In genomic region chr17:12118561-12118925, GRCm38 (mm10) we compare ENCODE assay signal across 8 mouse cellular contexts. TPM values are rescaled to one million over a fixed set of nuclear protein-coding genes. Genes with fewer than 3 reads are reported as not detected.
A peak's percentile ranks its signal among the peaks of the same experiment; 100 is the strongest.
DNase-seq lines count a peak whose midpoint lies in the region; ATAC-seq and TF ChIP-seq lines count a peak whose summit lies in the region.

TSS of gene Agpat4 (plus strand) at chr17:12118704.

- no peak for TF ChIP-seq POLR2A in kidney, adult 2 months (IDR thresholded peaks at IDR 0.05; ENCODE audit: low read depth, low read length)

- H3K4me1 ChIP-seq in forebrain, postnatal 0 days (ENCODE audit: insufficient read depth), result peaks cover 21% of the 10 kb centered on the region
- H3K4me1 ChIP-seq in kidney, adult 2 months (ENCODE audit: control insufficient read depth, insufficient read depth, low read length), result no peaks in the 10 kb centered on the region
- H3K4me1 ChIP-seq in limb, embryonic 13.5 days, result peaks cover 13% of the 10 kb centered on the region
- peaks cover 32% of the 10 kb centered on the region for H3K4me1 ChIP-seq in midbrain, embryonic 13.5 days (replicated peaks)
- peaks cover 15% of the 10 kb centered on the region; the same call in 1 of the 2 replicates for H3K4me1 ChIP-seq in stomach, embryonic 14.5 days (ENCODE audit: control insufficient read depth, insufficient read depth, low read length)

- no peaks in the 10 kb centered on the region for H3K27me3 ChIP-seq in forebrain, postnatal 0 days (ENCODE audit: insufficient read depth, low read length)
- no peaks in the 10 kb centered on the region for H3K27me3 ChIP-seq in kidney, adult 2 months (replicated peaks; ENCODE audit: control insufficient read depth, insufficient read depth, low read length)
- H3K27me3 ChIP-seq in limb, embryonic 13.5 days, result no peaks in the 10 kb centered on the region
- no peaks in the 10 kb centered on the region for H3K27me3 ChIP-seq in midbrain, embryonic 13.5 days
- no peaks in the 10 kb centered on the region for H3K27me3 ChIP-seq in stomach, embryonic 14.5 days (ENCODE audit: control insufficient read depth, insufficient read depth, low read length)

- H3K4me2 ChIP-seq in forebrain, postnatal 0 days (ENCODE audit: low read depth), result peak within 1 kb of the TSS; percentile 97
- H3K4me2 ChIP-seq in limb, embryonic 13.5 days (replicated peaks), result peak within 1 kb of the TSS; percentile 86
- peak within 1 kb of the TSS; percentile 73 for H3K4me2 ChIP-seq in midbrain, embryonic 13.5 days (replicated peaks)
- H3K4me2 ChIP-seq in stomach, embryonic 14.5 days (replicated peaks; ENCODE audit: low read depth, low read length), result peak within 1 kb of the TSS; percentile 83

- DNase-seq in retina, embryonic 14.5 days (ENCODE audit: low spot score), result peak; percentile 60
- no peak for DNase-seq in retina, postnatal 1 day
- DNase-seq in cerebellum, adult 18-20 months, result peak; percentile 53 to 56
- DNase-seq in forebrain, postnatal 0 days, result peak; percentile 52
- peak; percentile 19 for DNase-seq in kidney, adult 2 months

- WGBS in forebrain, postnatal 0 days, result 1% methylated on average over 13 of the region's 13 CpGs
- under 1% methylated on average over 13 of the region's 13 CpGs for WGBS in kidney, adult 2 months
- 0% methylated on average over 13 of the region's 13 CpGs for WGBS in limb, embryonic 13.5 days
- WGBS in midbrain, embryonic 13.5 days, result 0% methylated on average over 13 of the region's 13 CpGs
- WGBS in stomach, embryonic 14.5 days, result 0% methylated on average over 13 of the region's 13 CpGs

- H3K9me3 ChIP-seq in forebrain, postnatal 0 days (ENCODE audit: low read length), result no peaks in the 10 kb centered on the region
- no peaks in the 10 kb centered on the region for H3K9me3 ChIP-seq in limb, embryonic 13.5 days
- no peaks in the 10 kb centered on the region for H3K9me3 ChIP-seq in midbrain, embryonic 13.5 days
- no peaks in the 10 kb centered on the region for H3K9me3 ChIP-seq in stomach, embryonic 14.5 days (ENCODE audit: control insufficient read depth, low read depth, low read length)

- H3K4me3 ChIP-seq in forebrain, postnatal 0 days (ENCODE audit: low read depth, low read length), result peak within 1 kb of the TSS; percentile 63
- peak within 1 kb of the TSS; percentile 61 for H3K4me3 ChIP-seq in kidney, adult 2 months (ENCODE audit: insufficient read depth, low read depth, low read length)
- peak within 1 kb of the TSS; percentile 60 for H3K4me3 ChIP-seq in limb, embryonic 13.5 days
- peak within 1 kb of the TSS; percentile 71 for H3K4me3 ChIP-seq in midbrain, embryonic 13.5 days (replicated peaks)
- H3K4me3 ChIP-seq in stomach, embryonic 14.5 days (ENCODE audit: low read depth, low read length), result peak within 1 kb of the TSS; percentile 55

- TF ChIP-seq CTCF in forebrain, postnatal 0 days (IDR thresholded peaks at IDR 0.05; ENCODE audit: low read depth), result no peak
- no peak for TF ChIP-seq CTCF in kidney, adult 2 months (conservative IDR thresholded peaks at IDR 0.05; ENCODE audit: insufficient read depth, insufficient read length, low read depth, low read length)

- peak within 1 kb of the TSS; percentile 94 for H3K27ac ChIP-seq in forebrain, postnatal 0 days (ENCODE audit: low read depth, low read length)
- H3K27ac ChIP-seq in kidney, adult 2 months (ENCODE audit: insufficient read depth, low read depth, low read length), result no peak within 1 kb of the TSS
- H3K27ac ChIP-seq in limb, embryonic 13.5 days, result peak within 1 kb of the TSS; percentile 96
- H3K27ac ChIP-seq in midbrain, embryonic 13.5 days, result peak within 1 kb of the TSS; percentile 94
- peak within 1 kb of the TSS; percentile 81 for H3K27ac ChIP-seq in stomach, embryonic 14.5 days (ENCODE audit: low read length)

- peak; percentile 30 for ATAC-seq in forebrain, postnatal 0 days
- ATAC-seq in limb, embryonic 13.5 days (ENCODE audit: low FRiP score, low read depth), result peak; percentile 78
- peak; percentile 84 for ATAC-seq in midbrain, embryonic 13.5 days
- peak; percentile 39 for ATAC-seq in stomach, embryonic 14.5 days (ENCODE audit: insufficient number of reproducible peaks, insufficient read depth, low FRiP score, low read depth)

- H3K9ac ChIP-seq in forebrain, postnatal 0 days, result peak within 1 kb of the TSS; percentile 71
- H3K9ac ChIP-seq in limb, embryonic 13.5 days, result peak within 1 kb of the TSS; percentile 77
- peak within 1 kb of the TSS; percentile 76 for H3K9ac ChIP-seq in midbrain, embryonic 13.5 days (replicated peaks)
- H3K9ac ChIP-seq in stomach, embryonic 14.5 days (replicated peaks; ENCODE audit: low read depth, low read length), result peak within 1 kb of the TSS; percentile 67

- no peaks in the 10 kb centered on the region for H3K36me3 ChIP-seq in forebrain, postnatal 0 days (ENCODE audit: insufficient read depth)
- H3K36me3 ChIP-seq in kidney, adult 2 months (ENCODE audit: control insufficient read depth, insufficient read depth, low read length), result no peaks in the 10 kb centered on the region
- no peaks in the 10 kb centered on the region for H3K36me3 ChIP-seq in limb, embryonic 13.5 days
- H3K36me3 ChIP-seq in midbrain, embryonic 13.5 days, result no peaks in the 10 kb centered on the region
- no peaks in the 10 kb centered on the region for H3K36me3 ChIP-seq in stomach, embryonic 14.5 days (ENCODE audit: control insufficient read depth, insufficient read depth, low read length)

RNA-seq across cellular contexts. Expression of gene Agpat4, which starts in this region (rescaled TPM):
- 44.8 and 52.9 TPM in 2 replicates for total RNA-seq in forebrain, postnatal 0 days (2014; rRNA removed)
- polyA plus RNA-seq in forebrain, postnatal 0 days (2015; fragmentation: Nextera tagmentation; extraction: Ambion mirVana), result 23.3 and 53.5 TPM in 2 replicates
- polyA plus RNA-seq in kidney, adult 2 months (2012; rRNA removed), result 7.1 and 7.4 TPM in 2 replicates
- 38.8 and 40.1 TPM in 2 replicates for polyA plus RNA-seq in limb, embryonic 13.5 days (2015; fragmentation: Nextera tagmentation; extraction: Ambion mirVana)
- polyA plus RNA-seq in midbrain, embryonic 13.5 days (2015; fragmentation: Nextera tagmentation; extraction: Ambion mirVana), result 51.6 and 51.9 TPM in 2 replicates
- polyA plus RNA-seq in stomach, embryonic 14.5 days (2014; fragmentation: Nextera tagmentation; extraction: Ambion mirVana), result 27.7 and 28.3 TPM in 2 replicates

Comparison
In these comparisons a context has a peak if more than half of its experiments do, and no peak if none do; other contexts are left out.
1. ATAC-seq: peak in every context shown above with its lines; median percentile 84 in midbrain, embryonic 13.5 days; 78 in limb, embryonic 13.5 days; 39 in stomach, embryonic 14.5 days; 30 in forebrain, postnatal 0 days.